Mouse (Mus musculus) lung, embryonic 15.5 days (tissue): ENCODE results near the gene Tpd52l1. TPM values are rescaled to one million over a fixed set of nuclear protein-coding genes. Genes with fewer than 3 reads are reported as not detected.
"Not testable (repeated sequence)": the region's sequence is repeated elsewhere in the genome, so short reads cannot be mapped to it uniquely, and the experiment has no call there.

Experiments used
- ATAC-seq: fragments of 200-750 bp; cut with Nextera tagmentation; 2 replicates; pipeline ENCODE4 v1.8.0; 2017; ENCODE audit warnings: moderate number of reproducible peaks, borderline replicate concordance; ENCODE audit not compliant: low FRiP score, low TSS enrichment; ENCODE audit errors: extremely low read depth
- H3K27ac ChIP-seq: fragments of 300-500 bp; sonication (generic); 2 replicates; pipeline ENCODE4 v1.5.1; 2015; ENCODE audit warnings: moderate library complexity, mild to moderate bottlenecking, inconsistent platforms
- H3K27me3 ChIP-seq: fragments of 300-500 bp; sonication (generic); 2 replicates; pipeline ENCODE4 v1.6.1; 2015; ENCODE audit warnings: inconsistent platforms
- H3K36me3 ChIP-seq: fragments of 300-500 bp; sonication (generic); 2 replicates; pipeline ENCODE4 v1.6.1; 2015; ENCODE audit warnings: inconsistent platforms
- H3K4me1 ChIP-seq: fragments of 300-500 bp; sonication (generic); 2 replicates; pipeline ENCODE4 v1.6.1; 2015; ENCODE audit warnings: inconsistent platforms
- H3K4me2 ChIP-seq: fragments of 300-500 bp; sonication (generic); 2 replicates; pipeline ENCODE4 v1.6.1; 2015; ENCODE audit warnings: inconsistent platforms, mild to moderate bottlenecking, moderate library complexity
- H3K4me3 ChIP-seq: fragments of 300-500 bp; sonication (generic); 2 replicates; pipeline ENCODE4 v1.5.1; 2015; ENCODE audit warnings: mild to moderate bottlenecking, inconsistent platforms
- H3K9ac ChIP-seq: fragments of 300-500 bp; sonication (generic); 2 replicates; pipeline ENCODE4 v1.6.1; 2015; ENCODE audit warnings: inconsistent platforms
- H3K9me3 ChIP-seq: fragments of 300-500 bp; sonication (generic); 2 replicates; pipeline ENCODE4 v1.6.1; 2016; ENCODE audit warnings: inconsistent platforms
- WGBS: fragments of 180-500 bp; shearing (Covaris S2); methylation state at CpG from one replicate; pipeline ENCODE4 v1.1.7; 2015; 5-methylcytosine and 5-hydroxymethylcytosine counted together
- polyA plus RNA-seq: library from polyadenylated mRNA; unstranded; fragments of >200 nt; fragmentation: Nextera tagmentation; extraction: Ambion mirVana; gene quantifications from 2 replicates; pipeline ENCODE4 v1.2.1, GENCODE M21; 2015

Tpd52l1 gene
- polyA plus RNA-seq, 1 experiment from 2014 or later, result 21.5 TPM

DNA sequence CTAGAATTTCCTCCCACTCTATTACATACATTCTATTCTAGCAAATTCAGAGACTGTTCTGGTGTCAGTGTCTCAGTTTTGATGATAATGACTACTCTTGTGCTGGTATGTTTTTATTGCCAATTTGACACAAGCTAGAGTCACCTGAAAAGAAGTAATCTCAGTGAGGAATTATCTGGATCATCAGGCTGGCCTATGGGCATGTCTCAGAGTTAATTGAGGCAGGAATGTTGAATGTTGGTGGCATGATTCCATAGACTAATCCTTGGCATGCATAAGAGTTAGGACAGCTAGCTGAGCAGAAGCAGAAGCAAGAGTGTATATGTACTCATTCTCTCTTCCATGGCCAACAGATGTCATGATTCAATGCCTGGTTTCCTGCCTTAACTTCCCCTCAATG lies 27.8 kb downstream of the Tpd52l1 start:
- no peak for ATAC-seq
- Histone ChIP-seq H3K27me3 (no peaks in the 10 kb centered on the region), H3K9me3 (no peaks in the 10 kb centered on the region)

DNA sequence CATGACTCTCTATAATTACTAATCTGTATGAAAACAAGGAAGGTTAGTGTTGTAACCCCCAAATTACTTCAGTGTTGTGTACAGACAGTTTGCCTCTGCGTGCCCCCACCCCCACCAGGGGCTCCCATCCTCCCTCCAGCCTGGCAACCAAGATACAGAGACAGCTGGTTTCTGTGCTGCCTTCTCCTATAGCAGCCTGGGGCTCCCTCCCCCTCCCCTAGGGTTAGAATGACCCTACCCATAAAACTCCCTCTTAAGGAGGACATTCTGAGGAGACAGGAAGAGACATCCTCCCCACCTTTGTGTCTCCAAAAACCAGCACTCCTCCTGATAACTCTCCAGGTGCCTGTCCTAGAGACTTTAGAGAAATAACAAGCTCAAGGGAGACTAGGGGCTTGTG lies 52.8 kb downstream of the Tpd52l1 start:
- WGBS, result 43% methylated on average over 1 of the region's 1 CpGs
- no peaks in the 10 kb centered on the region for H3K27me3 ChIP-seq
- ATAC-seq, result no peak
- H3K4me3 ChIP-seq, result no peak overlapping the region
- H3K4me1 ChIP-seq, result no peaks in the 10 kb centered on the region
- no peaks in the 10 kb centered on the region for H3K36me3 ChIP-seq
- H3K27ac ChIP-seq, result no peak overlapping the region
- H3K4me2 ChIP-seq, result no peak overlapping the region
- H3K9ac ChIP-seq, result no peak overlapping the region
- H3K9me3 ChIP-seq, result no peaks in the 10 kb centered on the region

More for the DNA sequence above, 27.8 kb downstream of the Tpd52l1 start:
- Histone ChIP-seq H3K27ac (no peak overlapping the region), H3K36me3 (no peaks in the 10 kb centered on the region), H3K4me1 (no peaks in the 10 kb centered on the region), H3K4me3 (no peak overlapping the region), H3K9ac (no peak overlapping the region), H3K4me2 (no peak overlapping the region)

- Histone ChIP-seq H3K9ac (no peak overlapping the region), H3K9me3 (no peaks in the 10 kb centered on the region), H3K4me2 (no peak overlapping the region), H3K27ac (no peak overlapping the region), H3K27me3 (no peaks in the 10 kb centered on the region), H3K36me3 (no peaks in the 10 kb centered on the region), H3K4me1 (no peaks in the 10 kb centered on the region), H3K4me3 (no peak overlapping the region)
- ATAC-seq, result no peak
- WGBS, result 63% methylated on average over 4 of the region's 4 CpGs
Measured at GRCm38 (mm10) chr10:31390777-31391395, 54.9 kb downstream of the Tpd52l1 start.

- WGBS, result 72% methylated on average over 1 of the region's 1 CpGs
- ATAC-seq, H3K27me3 ChIP-seq, H3K4me2 ChIP-seq, H3K4me1 ChIP-seq, H3K9me3 ChIP-seq, H3K4me3 ChIP-seq, H3K27ac ChIP-seq, H3K9ac ChIP-seq, H3K36me3 ChIP-seq: not testable (repeated sequence)
Measured at GRCm38 (mm10) chr10:31388566-31388965, 57.2 kb downstream of the Tpd52l1 start.

- not testable (repeated sequence) for H3K9ac ChIP-seq, H3K27me3 ChIP-seq, H3K4me1 ChIP-seq, H3K4me2 ChIP-seq, H3K36me3 ChIP-seq, H3K4me3 ChIP-seq, H3K9me3 ChIP-seq, ATAC-seq, H3K27ac ChIP-seq
- WGBS, result 11% methylated on average over 4 of the region's 5 CpGs
Measured at GRCm38 (mm10) chr10:31370200-31370599, 75.6 kb downstream of the Tpd52l1 start.

DNA sequence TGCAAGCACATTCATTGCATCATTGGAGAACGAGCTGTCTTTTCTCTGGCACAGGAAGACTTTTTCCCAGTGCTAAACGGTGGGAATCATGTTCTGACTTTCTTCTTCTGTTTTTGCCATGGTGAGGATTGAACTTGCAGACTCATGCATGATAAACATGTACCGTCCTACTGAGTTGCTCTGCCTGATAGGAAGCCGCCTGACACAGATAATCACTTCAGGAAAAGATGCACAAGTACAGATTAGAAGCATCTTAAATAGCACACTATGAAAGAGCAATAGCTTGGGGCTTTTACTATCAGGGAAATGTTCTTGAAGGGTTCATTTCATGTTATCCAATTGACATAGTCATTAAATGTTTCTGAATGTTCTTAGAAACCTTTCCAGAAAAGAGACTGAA lies 86.0 kb downstream of the Tpd52l1 start:
- Histone ChIP-seq H3K4me3 (no peak overlapping the region), H3K27ac (no peak overlapping the region), H3K36me3 (no peaks in the 10 kb centered on the region), H3K9ac (no peak overlapping the region), H3K4me2 (no peak overlapping the region), H3K4me1 (no peaks in the 10 kb centered on the region), H3K27me3 (no peaks in the 10 kb centered on the region), H3K9me3 (no peaks in the 10 kb centered on the region)
- 73% methylated on average over 4 of the region's 4 CpGs for WGBS
- no peak for ATAC-seq

DNA sequence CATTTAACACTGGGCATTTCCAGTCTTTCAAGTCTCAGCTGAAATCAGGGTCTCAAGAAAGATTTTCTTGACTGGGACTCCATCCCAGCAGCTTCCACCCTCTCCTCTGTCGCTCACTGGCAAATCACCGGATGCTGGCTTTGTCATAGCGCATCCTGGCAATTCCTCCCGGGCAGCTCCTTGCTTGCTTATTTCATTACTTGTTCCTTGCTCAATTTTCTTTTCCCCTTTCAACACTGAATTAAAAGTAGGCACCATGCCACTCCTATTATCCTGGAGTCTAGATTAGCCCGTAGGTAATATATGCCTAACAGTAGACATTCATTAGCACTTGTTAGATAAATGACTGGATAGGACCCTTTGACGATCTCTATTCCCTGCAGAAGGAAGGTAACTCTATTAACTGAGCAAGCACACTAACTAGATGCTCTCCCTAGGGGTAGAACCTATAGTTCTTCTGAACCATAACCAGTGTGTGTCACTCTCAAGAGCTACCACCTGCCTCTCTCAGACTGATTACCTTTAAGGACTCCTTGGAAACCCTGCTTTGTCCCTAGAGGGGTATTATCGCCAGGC lies 90.8 kb downstream of the Tpd52l1 start:
- Histone ChIP-seq H3K36me3 (no peaks in the 10 kb centered on the region), H3K27me3 (no peaks in the 10 kb centered on the region), H3K4me3 (no peak overlapping the region), H3K9me3 (no peaks in the 10 kb centered on the region), H3K9ac (no peak overlapping the region), H3K27ac (no peak overlapping the region), H3K4me1 (no peaks in the 10 kb centered on the region), H3K4me2 (no peak overlapping the region)
- 80% methylated on average over 7 of the region's 7 CpGs for WGBS
- ATAC-seq, result no peak

GRCm38 (mm10) chr10:31354141-31354540 lies 91.6 kb downstream of the Tpd52l1 start:
- Histone ChIP-seq H3K27ac (no peak overlapping the region), H3K36me3 (no peaks in the 10 kb centered on the region), H3K4me1 (no peaks in the 10 kb centered on the region), H3K9ac (no peak overlapping the region), H3K27me3 (no peaks in the 10 kb centered on the region), H3K4me3 (no peak overlapping the region), H3K9me3 (no peaks in the 10 kb centered on the region), H3K4me2 (no peak overlapping the region)
- WGBS, result 74% methylated on average over 2 of the region's 2 CpGs
- no peak for ATAC-seq

- Histone ChIP-seq H3K4me3 (no peak overlapping the region), H3K36me3 (no peaks in the 10 kb centered on the region), H3K4me1 (no peaks in the 10 kb centered on the region), H3K27ac (no peak overlapping the region), H3K4me2 (no peak overlapping the region), H3K9ac (no peak overlapping the region), H3K9me3 (no peaks in the 10 kb centered on the region), H3K27me3 (no peaks in the 10 kb centered on the region)
- 73% methylated on average over 1 of the region's 1 CpGs for WGBS
- ATAC-seq, result no peak
Measured at GRCm38 (mm10) chr10:31352845-31353427, 92.8 kb downstream of the Tpd52l1 start.

DNA sequence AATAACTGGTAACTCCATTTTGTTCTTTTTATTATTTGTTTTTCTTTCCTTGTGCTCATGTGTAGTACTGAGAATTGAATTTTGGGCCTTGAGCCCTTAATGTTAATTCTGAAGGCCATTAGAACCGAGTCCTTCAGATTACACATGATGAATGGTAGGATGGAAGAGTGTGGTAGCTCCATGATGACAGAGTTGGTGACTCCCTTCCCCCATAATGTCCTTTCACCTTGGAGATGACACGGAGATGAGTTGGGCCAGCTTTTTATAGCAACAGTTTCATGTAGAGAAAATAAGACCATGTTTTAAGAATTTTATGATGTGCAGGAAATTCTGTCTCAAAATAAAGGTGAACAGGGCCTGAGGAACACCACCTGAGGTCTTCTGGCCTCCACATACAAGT lies 94.7 kb downstream of the Tpd52l1 start:
- Histone ChIP-seq H3K4me1 (no peaks in the 10 kb centered on the region), H3K4me3 (no peak overlapping the region), H3K36me3 (no peaks in the 10 kb centered on the region), H3K27ac (no peak overlapping the region), H3K9me3 (no peaks in the 10 kb centered on the region), H3K4me2 (no peak overlapping the region), H3K27me3 (no peaks in the 10 kb centered on the region), H3K9ac (no peak overlapping the region)
- no peak for ATAC-seq
- WGBS, result 82% methylated on average over 2 of the region's 2 CpGs

DNA sequence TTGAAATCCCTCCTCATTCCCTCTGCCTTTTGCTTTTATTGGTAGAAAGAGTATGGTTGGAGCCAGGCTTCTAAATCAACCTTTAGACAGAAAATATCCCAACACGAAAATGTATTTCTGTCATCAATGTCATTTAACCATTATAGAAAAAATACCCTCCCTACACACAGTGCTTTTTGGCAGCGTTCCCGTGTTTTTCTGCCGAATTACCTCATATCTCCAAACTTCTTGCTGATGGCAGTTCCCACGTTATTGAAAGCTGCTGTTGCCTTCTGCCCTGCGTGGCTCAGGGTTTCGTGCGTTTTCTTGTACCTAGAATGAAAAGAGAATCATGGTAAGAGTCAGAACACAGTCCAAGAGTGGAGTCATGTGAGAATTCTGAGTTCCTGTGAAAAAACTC lies 99.4 kb downstream of the Tpd52l1 start:
- H3K27ac ChIP-seq, result no peak overlapping the region
- no peaks in the 10 kb centered on the region for H3K9me3 ChIP-seq
- no peaks in the 10 kb centered on the region for H3K27me3 ChIP-seq
- 43% methylated on average over 8 of the region's 8 CpGs for WGBS
- no peaks in the 10 kb centered on the region for H3K4me1 ChIP-seq
- ATAC-seq, result no peak
- H3K9ac ChIP-seq, result no peak overlapping the region
- H3K4me2 ChIP-seq, result no peak overlapping the region
- H3K36me3 ChIP-seq, result no peaks in the 10 kb centered on the region
- no peak overlapping the region for H3K4me3 ChIP-seq

GRCm38 (mm10) chr10:31336432-31336831 lies 109.3 kb downstream of the Tpd52l1 start:
- no peaks in the 10 kb centered on the region for H3K4me1 ChIP-seq
- H3K9ac ChIP-seq, result no peak overlapping the region
- H3K9me3 ChIP-seq, result no peaks in the 10 kb centered on the region
- no peak overlapping the region for H3K4me3 ChIP-seq
- H3K4me2 ChIP-seq, result no peak overlapping the region
- no peaks in the 10 kb centered on the region for H3K36me3 ChIP-seq
- no peak for ATAC-seq
- 77% methylated on average over 5 of the region's 5 CpGs for WGBS
- H3K27me3 ChIP-seq, result no peaks in the 10 kb centered on the region
- no peak overlapping the region for H3K27ac ChIP-seq
